Mouse (Mus musculus): Measurements from ENCODE around the gene Gtpbp8.

DNA sequence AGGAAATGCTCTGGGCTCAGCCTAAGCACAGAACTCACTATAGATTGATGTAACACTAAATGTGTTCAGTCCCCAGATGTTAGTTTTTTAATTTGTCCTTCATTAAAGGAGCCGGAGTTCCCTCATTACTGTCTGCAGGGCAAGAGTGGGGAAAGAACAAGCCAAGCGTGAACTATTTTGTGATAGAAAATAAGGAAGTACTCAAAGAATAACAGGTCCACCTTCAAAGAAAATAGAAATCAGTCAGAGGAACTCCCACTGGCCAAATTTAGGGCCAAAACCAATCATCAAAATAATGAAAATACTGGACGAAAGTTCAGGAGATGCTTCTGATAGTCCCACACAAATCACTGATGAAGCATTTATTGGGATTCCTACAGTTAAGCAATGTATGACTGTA lies 45.0 kb downstream of the Gtpbp8 start:
- TF ChIP-seq GATA1 (IDR thresholded peaks at IDR 0.05; ENCODE audit: low read length) (no peak), TAL1 (IDR thresholded peaks at IDR 0.05; ENCODE audit: low read length) (no peak)
